Mouse (Mus musculus) thymus, adult 2 months (tissue): ENCODE results near the gene Tcf12.

Source experiments
- CTCF ChIP-seq: fragments of 200-500 bp; IDR thresholded peaks from 2 replicates; pipeline ENCODE4 v1.5.1; 2012; ENCODE audit warnings: mild to moderate bottlenecking, control low read depth, low read length, moderate library complexity, borderline replicate concordance; ENCODE audit not compliant: control insufficient read depth, poor library complexity, insufficient read depth; ENCODE audit errors: extremely low read depth
- POLR2A ChIP-seq: fragments of 200-500 bp; IDR thresholded peaks from 2 replicates; pipeline ENCODE4 v1.6.1; 2012; ENCODE audit warnings: mild to moderate bottlenecking, low read length, control low read depth, moderate library complexity; ENCODE audit not compliant: control insufficient read depth, poor library complexity, insufficient read depth; ENCODE audit errors: extremely low read depth

DNA sequence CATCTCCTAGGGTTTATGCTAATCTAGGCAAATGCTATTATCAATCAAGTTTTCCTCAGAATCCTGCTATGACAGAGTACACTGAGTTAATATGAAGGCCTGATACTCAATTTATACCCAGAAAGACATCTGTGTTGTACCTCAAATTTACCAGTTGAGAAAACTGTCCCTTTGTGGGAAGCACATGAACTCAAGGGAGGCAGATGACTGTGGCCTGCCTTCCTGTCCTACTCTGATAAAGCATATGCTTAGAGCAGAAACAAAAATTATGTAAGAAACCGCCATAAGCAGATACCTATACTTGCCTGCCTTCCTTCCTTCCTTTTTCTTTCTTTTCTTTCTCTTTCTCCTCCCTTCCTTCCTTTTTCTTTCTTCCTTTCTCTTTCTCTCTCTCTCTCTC is 261.4 kb downstream of the Tcf12 start:
- TF ChIP-seq POLR2A: no peak
- TF ChIP-seq CTCF: no peak
